Mouse (Mus musculus) CH12F3 (cell line): ENCODE data around the gene Dapk3.
"Not testable (repeated sequence)": the region's sequence is repeated elsewhere in the genome, so short reads cannot be mapped to it uniquely, and the experiment has no call there.

Experiments
- in situ Hi-C: fragments of 300-500 bp; cut with MboI; formaldehyde crosslinking; loops from 2 replicates; pipeline ENCODE4 v1.14.3; 2020; ENCODE audit warnings: low sequenced_read_pairs

The Dapk3 gene

DNA sequence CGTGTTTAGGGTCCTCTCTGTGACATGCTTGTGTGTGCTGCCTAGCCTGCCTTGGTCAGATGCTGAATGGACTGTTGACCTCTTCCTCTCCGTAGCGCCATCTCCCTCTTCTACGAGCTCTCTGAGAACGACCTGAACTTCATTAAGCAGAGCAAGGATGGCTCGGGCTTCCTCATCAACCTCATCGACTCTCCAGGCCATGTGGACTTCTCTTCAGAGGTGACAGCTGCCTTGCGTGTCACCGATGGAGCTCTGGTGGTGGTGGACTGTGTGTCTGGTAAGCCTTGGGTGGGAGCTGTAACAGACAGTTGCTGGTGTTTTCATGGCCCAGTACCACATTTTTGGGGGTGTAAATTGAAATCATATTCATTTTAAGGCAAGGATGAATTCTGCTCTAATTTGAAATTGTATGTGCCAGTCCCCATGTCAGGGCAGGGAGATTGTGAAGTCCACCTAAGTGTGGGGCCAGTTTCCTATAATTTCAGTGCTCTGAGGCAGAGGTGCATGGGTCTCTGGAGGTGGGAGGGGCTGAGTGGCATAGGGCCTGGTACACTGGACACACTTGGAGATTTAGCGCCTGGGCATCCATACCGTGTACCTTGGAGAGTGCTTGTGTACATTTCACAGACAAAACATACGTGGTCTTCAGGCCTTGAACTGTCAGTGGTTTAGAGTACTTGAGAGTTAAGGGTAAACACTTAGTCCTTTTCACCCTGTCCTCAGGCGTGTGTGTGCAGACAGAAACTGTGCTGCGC, 4.7 kb upstream of the Dapk3 start:
- in situ Hi-C loops: no loop called here

DNA sequence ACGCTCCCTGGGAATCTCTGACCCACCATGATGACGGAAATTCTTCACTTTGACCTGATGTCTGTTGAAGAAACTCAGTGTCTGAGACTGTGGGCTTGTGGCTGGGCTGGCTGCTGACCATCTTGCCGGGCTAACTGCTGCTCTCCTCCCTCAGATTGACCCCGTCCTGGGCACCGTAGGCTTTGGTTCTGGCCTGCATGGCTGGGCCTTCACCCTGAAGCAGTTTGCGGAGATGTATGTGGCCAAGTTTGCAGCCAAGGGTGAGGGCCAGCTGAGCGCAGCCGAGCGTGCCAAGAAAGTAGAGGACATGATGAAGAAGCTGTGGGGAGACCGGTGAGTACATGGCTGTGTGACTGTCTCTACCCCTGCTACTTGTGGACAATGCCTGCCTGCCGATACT, 3.9 kb upstream of the Dapk3 start:
- in situ Hi-C loops: no loop called here

DNA sequence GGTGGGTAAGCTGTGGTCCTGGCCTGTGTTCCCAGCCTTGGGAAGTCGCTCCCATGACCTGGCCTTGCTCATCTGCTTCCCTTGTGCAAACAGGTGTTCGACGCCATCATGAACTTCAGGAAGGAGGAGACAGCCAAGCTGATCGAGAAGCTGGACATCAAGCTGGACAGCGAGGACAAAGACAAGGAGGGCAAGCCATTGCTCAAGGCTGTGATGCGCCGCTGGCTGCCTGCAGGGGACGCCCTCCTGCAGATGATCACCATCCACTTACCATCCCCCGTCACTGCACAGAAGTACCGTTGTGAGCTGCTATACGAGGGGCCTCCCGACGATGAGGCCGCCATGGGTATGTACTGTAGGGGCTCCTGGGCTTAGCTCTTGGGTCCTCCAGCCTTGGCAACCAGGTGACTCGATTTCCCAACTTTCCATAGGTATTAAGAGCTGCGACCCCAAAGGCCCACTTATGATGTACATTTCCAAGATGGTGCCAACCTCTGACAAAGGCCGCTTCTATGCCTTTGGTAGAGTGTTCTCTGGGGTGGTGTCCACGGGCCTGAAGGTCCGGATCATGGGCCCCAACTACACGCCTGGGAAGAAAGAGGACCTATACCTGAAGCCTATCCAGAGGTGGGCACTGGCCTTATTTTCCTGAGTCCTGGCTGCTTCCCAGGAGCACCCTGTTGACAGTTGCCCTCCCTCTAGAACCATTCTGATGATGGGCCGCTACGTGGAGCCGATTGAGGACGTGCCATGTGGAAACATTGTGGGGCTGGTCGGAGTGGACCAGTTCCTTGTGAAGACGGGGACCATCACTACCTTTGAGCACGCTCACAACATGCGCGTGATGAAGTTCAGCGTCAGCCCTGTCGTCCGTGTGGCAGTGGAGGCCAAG, 3.1 kb upstream of the Dapk3 start:
- in situ Hi-C loops: no loop called here

DNA sequence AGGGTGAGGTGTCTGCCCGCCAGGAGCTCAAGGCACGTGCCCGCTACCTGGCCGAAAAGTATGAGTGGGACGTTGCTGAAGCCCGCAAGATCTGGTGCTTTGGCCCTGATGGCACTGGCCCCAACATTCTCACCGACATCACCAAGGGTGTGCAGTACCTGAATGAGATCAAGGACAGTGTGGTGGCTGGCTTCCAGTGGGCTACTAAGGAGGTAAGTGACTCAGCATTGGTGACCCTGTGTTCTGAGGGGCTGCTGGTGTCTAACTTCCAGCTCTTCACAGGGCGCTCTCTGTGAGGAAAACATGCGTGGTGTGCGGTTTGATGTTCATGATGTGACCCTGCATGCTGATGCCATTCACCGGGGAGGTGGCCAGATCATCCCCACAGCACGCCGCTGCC, 1.9 kb upstream of the Dapk3 start:
- in situ Hi-C loops: no loop called here

DNA sequence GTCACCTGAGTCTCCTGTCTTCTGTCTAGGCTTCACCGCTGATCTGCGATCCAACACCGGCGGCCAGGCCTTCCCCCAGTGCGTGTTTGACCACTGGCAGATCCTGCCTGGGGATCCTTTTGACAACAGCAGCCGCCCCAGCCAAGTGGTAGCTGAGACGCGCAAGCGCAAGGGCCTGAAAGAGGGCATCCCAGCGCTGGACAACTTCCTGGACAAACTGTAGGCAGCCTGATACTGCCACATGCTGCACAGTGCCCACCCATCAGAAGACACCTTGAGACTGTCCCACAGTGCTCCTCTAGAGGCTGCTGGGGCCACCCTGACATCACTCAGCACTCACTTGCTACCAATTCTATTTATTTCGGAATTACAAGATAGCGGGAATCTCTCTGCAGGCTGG, 945 bp upstream of the Dapk3 start:
- in situ Hi-C loops: not testable (repeated sequence)

DNA sequence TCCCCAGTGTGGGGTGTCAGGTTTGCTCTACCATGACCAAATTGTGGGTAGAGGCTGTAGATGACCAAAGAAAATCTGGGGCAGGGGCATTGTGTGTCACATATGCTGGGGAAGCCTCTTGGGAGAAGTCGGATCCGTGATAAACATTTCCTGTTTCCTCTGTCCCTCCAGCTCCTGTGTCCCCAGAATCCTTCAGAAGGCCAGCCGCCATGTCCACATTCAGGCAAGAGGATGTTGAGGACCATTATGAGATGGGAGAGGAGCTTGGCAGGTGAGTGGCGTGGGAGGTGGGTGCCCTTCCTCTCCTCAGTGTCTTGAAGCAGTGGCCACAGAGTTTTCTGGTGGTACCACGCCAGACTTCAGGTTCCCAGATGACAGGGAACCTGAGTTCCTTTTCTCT, 1.0 kb downstream of the Dapk3 start, which contains the start of gene 4930442H23Rik:
Gene 4930442H23Rik, minus strand, starts transcription at position 45 of the 400 bp plus-strand sequence.
- in situ Hi-C loops: no loop called here

DNA sequence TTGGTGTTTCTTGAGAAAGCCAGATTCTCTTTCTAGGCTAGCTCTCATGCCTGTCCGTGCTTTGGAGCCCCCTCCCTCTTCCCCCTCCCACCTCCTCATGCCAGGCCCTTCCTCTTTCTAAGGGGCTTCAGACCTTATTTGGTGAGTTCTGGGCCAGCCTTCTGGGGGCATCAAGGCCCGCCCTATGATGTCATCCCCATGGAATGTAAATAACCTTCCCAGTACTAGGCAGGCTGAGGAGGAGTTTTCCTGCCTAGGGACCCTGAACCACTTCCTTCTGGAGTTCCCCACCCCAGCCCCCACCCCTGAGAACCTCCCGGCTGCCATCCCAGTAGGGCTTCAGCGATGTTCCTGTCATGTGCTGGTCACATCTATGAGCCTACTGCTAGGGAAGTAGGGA, 2.0 kb downstream of the Dapk3 start:
- in situ Hi-C loops: no loop called here

DNA sequence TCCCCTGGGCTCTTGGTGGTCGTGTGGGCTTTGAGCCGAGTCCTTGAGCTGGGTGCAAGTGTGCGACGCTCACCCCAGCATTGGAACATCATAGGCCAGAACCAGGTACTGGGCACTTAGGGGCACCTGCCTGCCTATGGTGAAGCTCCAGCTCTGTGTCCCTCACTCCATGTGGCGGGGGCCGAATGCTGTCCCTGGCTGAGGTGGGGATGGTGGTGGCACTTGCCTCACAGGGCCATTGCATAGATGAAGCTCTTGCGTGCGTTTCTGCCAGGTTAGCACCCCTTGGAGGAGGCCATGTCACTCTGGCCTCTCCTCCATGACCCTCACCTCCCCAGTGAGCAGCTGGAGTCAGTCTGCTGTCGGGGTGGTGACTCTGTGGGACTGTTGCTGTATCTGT, 4.4 kb downstream of the Dapk3 start:
- in situ Hi-C loops: no loop called here

DNA sequence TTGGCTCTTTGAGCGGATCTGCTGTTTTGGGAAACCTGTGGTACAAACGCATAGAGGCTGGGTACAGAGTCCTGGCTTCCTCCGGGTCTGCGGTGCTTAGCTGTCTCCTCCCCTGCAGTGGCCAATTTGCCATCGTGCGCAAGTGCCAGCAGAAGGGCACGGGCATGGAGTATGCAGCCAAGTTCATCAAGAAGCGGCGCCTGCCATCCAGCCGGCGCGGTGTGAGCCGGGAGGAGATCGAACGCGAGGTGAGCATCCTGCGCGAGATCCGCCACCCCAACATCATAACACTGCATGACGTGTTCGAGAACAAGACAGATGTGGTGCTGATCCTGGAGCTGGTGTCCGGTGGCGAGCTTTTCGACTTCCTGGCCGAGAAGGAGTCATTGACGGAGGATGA, 7.0 kb downstream of the Dapk3 start:
- in situ Hi-C loops: loop anchor here (10.0 kb wide), 1 partner anchor 155 kb away; the partner anchor contains the start of gene Gipc3

DNA sequence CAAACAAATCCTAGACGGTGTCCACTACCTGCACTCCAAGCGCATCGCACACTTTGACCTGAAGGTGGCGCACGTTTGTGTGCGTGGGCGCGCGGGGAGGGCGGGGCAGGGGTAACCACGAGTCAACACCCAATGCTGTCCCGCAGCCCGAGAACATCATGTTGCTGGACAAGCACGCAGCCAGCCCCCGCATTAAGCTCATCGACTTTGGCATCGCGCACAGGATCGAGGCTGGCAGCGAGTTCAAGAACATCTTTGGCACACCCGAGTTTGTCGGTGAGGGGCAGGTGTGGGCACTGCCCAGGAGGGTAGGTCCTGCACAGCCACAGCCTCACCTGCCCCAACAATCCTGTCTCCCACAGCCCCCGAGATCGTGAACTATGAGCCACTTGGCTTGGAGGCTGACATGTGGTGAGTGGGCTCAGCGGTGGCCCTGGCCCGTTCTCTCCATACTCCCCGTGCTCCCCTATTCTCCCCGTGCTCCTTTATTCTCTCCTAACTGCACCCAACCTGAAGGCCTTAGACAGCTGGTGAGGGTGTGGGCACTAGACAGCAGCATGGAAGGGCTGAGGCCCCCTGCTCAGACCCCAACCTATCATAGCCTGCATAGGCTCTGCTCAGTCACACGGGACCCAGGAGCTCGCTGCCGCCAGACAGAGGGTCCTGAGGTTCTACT, 7.6 kb downstream of the Dapk3 start:
- in situ Hi-C loops: loop anchor here (10.0 kb wide), 1 partner anchor 154 kb away; the partner anchor contains the start of gene Gipc3

DNA sequence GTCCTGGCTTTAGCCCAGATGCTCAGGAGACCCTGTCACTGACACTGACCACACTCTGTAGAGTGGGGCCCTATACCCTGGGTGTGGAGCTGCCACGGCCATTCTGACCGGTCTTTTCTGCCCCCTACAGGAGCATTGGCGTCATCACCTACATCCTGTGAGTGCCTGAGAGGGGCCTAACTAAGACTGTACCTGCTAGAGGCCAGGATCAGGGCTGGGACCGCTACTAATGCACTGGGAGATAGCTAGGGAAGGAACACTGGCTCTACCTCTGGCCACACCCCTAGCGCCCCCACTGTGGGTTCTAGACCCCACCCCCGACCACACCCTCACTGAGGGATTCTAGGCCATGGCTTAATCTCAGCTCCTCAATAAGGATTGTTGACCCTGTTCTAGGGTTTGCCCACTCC, 8.1 kb downstream of the Dapk3 start:
- in situ Hi-C loops: loop anchor here (10.0 kb wide), 1 partner anchor 154 kb away; the partner anchor contains the start of gene Gipc3

DNA sequence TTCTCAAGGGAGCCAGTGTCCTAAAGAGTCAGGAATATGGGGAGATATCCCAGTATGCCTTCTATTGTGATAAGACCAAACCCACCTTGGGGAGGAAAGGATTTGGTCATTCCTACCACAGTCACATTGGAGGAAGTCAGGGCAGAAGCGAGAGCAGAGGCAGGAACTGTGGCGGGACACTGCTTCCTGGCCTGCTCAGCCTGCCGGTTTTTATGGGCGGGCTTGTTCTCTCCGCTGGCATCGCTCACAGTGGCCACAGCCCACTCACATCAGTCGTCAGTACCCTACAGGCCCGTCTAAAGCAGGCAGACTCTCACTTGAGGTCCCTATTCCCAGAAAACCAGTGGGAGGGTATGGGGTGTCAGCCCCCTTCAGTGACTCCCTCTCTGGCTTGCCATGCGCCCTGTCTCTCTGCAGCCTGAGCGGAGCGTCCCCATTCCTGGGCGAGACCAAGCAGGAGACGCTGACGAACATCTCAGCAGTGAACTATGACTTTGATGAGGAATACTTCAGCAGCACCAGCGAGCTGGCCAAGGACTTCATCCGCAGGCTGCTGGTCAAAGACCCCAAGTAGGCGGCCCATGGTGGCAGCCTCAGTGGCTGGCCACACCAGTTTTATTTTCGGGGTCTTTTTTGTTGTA, 8.7 kb downstream of the Dapk3 start:
- in situ Hi-C loops: loop anchor here (10.0 kb wide), 1 partner anchor 153 kb away; the partner anchor contains the start of gene Gipc3

DNA sequence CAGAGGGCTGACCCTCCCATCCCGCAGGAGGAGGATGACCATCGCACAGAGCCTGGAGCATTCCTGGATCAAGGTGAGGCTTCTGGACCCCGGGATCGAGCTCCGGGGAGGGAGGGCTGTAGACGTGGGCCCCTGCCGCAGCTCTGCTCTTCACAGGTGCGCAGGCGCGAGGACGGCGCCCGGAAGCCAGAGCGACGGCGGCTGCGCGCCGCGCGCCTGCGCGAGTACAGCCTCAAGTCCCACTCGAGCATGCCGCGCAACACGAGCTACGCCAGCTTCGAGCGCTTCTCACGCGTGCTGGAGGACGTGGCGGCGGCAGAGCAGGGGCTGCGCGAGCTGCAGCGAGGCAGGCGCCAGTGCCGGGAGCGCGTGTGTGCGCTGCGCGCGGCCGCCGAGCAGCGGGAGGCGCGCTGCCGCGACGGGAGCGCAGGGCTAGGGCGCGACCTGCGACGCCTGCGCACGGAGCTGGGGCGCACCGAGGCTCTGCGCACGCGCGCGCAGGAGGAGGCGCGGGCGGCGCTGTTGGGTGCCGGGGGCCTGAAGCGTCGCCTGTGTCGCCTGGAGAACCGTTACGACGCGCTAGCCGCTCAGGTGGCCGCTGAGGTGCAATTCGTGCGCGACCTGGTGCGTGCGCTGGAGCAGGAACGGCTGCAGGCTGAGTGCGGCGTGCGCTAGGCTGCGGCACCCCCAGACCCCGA, 9.6 kb downstream of the Dapk3 start:
- in situ Hi-C loops: loop anchor here (10.0 kb wide), 1 partner anchor 152 kb away; the partner anchor contains the start of gene Gipc3

DNA sequence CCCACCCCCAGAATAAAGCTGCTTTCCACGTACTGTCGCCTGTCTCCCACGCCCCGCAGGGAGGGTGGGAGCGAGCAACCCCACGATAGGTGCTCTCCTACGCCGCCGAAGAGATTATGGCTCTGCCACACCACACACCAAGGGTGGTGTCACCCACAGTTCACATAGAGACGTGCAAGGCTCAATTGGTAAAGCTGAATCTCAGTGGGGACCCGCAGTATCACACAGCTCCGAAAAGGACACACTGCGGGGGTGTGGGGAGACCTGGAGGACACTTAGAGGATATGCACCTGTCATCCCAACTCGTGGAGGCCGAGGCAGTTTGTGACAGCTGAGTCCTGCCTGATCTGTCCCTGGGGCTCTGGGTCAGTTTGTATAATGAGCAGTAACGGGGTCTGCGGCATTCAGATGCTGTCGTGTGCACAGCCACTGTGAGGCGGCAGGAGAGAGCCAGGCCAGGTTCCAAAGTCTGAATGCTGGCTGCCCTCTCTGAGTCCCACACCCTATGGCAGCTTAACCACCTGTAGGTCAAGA, 10.2 kb downstream of the Dapk3 start:
- in situ Hi-C loops: loop anchor here (10.0 kb wide), 1 partner anchor 152 kb away; the partner anchor contains the start of gene Gipc3

DNA sequence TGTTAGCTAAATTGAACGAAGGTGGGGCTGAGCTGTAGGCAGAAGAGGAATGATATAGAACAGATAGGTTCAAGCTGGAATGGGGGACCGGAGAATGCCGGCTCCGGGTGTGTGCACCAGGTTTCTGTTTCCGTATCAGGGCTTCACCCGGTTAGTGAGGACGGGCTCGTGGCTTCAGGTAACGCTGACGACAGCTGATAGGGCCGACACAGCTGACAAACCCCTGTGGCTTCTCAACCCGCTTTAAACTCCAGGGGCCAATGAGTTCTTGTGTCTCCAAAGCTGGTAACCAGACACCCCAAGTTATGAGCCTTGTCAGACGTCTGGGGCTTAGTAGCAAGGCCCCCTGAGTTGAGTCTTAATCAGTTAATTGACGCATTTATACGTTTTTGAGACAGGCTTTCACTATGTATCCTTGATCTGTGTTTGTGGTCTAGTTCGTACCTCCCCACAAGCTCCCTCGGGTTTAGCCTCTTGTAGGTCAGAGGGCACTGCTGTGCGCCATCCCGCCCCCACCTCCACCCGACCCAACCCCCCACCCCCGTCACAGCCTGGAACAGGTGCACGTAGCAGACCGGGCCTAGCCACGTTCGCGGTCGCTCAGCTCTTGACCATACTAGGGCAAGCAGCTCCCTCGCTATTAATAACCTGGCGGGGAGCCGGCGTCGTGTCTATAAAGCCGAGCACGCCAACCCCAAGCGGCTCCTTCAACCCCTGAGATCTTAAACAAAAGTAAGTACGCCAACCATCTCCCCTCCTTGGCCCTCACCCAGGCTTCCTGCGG, 11.4 kb downstream of the Dapk3 start:
- in situ Hi-C loops: loop anchor here (10.0 kb wide), 1 partner anchor 151 kb away; the partner anchor contains the start of gene Gipc3

DNA sequence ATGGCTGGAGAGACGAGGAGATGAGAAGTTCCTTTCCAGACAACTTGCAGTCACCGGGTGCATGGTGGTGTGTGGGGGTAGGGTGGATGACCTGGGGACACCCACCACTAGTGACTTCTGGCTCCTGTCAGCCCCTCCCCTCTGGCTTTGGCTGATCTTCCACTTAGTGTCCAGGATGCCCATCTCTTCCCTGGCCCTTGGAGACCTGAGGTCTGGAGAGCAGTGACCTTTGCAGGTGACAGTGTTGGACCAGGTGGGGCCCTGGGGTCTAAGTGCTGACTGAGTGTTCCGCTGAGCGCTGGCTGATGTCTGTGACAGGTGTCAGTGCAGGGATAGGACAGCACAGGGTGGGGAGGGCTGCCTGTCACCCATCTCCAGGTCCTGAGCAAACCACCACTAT, 12.5 kb downstream of the Dapk3 start:
- in situ Hi-C loops: loop anchor here (10.0 kb wide), 1 partner anchor 150 kb away; the partner anchor contains the start of gene Gipc3

DNA sequence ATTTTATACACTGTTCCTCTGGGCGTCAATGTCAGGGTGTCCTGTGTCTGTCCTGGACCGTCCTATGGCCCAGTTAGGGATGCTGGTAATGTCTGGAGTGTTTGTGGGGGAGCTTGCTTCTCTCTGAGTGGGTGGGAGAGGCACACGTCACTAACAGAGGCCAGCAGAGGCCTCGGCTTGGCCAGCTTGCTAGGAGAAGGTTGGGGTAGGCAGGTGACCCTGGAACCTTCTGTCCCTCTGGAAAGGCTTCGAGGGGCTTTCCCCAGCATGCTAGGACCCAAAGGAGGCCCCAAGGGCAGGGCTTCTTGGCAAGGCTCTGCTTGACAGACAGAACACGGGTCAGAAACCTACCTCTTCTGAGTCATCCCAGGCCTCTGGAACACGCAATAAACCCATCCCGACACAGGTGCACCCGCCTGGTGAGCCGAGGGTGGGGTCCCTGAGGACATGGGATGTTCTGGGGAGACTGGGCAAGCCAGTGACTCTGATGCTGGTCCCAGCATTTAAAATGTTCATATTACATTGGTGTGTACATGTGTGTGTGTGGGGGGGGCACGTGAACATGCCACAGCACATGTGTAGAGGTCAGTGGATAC, 13.8 kb downstream of the Dapk3 start:
- in situ Hi-C loops: loop anchor here (10.0 kb wide), 1 partner anchor 148 kb away; the partner anchor contains the start of gene Gipc3

DNA sequence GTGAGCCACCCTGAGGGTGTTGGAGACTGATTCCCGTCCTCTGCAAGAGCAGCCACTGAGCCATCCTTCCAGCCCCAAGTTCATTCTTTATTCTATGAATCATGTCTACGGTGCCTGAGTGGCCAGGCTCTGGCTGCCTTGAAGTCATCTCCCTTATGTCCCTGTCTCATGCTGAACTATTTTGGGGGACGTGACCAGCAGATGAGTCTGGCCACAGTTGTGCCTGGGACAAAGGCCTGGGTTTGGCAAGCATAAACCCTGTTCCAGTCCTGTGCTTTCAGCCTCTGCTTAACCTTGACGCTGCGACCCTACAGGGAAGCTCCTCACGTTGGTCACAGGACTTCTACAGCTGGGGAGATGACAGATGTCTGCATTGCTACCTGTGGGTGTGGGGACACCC, 14.5 kb downstream of the Dapk3 start:
- in situ Hi-C loops: loop anchor here (10.0 kb wide), 1 partner anchor 147 kb away; the partner anchor contains the start of gene Gipc3
